Mouse (Mus musculus) layer of hippocampus, adult 18-20 months (tissue): Measurements from ENCODE around the gene Hist2h4. TPM values are rescaled to one million over a fixed set of nuclear protein-coding genes. Genes with fewer than 3 reads are reported as not detected.

Experiments
- DNase-seq, 2 experiments: peaks; one replicate each; pipeline ENCODE4 v3.0.0; 2022; ENCODE audit warnings: low spot score in 2 of 2
- total RNA-seq, 2 experiments: library from RNA; stranded (reverse); gene quantifications; 2 replicates each; pipeline ENCODE4 v1.2.3; 2021

Hist2h4 gene
- total RNA-seq, 2 experiments from 2014 or later, result 33.3 to 33.7 TPM

- peak; percentile 92 to 98 for DNase-seq
Measured at GRCm38 (mm10) chr3:96269511-96270474, 6.7 kb upstream of the Hist2h4 start, which contains the start of gene Hist2h2bb. TSS of gene Hist2h2bb (plus strand) at chr3:96269752.

DNA sequence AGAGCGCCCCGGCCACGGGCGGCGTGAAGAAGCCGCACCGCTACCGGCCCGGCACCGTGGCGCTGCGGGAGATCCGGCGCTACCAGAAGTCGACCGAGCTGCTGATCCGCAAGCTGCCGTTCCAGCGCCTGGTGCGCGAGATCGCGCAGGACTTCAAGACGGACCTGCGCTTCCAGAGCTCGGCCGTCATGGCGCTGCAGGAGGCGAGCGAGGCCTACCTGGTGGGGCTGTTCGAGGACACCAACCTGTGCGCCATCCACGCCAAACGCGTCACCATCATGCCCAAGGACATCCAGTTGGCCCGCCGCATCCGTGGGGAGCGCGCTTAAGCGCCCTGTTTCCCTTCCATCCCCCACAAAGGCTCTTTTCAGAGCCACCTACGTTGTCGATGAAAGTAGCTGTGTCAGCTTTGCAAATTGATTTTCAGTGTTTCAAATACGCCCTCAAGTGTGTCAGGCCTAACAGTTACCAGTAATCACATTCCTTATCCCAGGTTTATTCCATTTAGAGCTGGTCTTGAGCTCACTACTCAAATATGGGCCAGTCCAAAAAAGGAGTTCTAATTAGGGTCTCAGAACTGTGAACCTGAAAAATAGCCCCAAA lies 5.8 kb upstream of the Hist2h4 start:
- DNase-seq, result peak in 1 of 2 experiments; percentile 47

DNA sequence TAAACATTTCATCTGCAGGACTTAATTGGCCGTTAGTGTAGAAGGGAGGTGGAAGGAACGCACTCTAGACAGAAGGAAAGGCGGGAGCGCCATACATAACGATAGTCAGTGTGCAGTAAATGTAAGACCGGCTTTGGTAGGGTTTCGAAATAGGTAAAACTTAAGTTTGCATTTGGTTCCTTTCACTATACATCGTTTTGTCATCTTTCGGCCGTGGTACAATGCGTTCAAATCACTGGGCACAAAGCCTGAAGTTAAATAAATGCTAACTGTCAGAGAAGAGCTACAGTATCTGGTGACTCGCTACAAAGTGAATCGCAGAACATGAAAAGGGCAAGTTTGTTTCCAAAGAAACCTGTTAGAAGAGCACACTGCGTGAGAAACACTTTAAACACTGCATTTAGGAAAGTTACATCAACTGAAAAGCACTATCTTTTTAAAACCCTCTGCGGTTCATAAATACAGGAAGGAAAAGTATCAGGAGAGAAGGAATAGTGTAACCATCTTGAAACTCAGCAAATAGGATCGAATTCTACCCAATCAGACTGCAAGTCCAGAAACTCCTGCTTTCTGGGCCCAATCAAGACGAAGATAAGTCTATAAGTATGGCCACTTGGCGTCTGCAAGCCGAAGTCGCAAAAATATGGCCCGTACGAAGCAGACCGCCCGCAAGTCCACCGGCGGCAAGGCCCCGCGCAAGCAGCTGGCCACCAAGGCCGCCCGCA lies 5.1 kb upstream of the Hist2h4 start, which contains the start of gene Hist2h3b:
Gene Hist2h3b, plus strand, starts transcription at position 604 of the 725 bp plus-strand sequence.
- DNase-seq, result peak; percentile 70 to 91

DNA sequence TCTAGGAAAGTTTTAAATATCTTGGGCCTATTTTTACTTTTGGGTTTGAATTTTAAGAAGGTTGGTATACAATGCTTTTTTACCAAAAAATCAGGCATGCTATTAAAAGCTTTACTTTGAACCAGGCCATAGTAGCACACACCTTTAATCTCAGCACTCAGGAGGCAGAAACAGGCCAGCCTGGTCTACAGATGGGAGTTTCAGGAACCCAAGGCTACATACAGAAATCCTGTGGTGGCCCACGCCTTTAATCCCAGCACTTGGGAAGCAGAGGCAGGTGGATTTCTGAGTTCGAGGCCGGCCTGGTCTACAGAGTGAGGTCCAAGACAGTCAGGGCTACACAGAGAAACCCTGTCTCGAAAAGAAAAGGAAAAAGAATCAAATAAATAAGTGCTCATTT lies 4.4 kb upstream of the Hist2h4 start:
- DNase-seq, result no peak

DNA sequence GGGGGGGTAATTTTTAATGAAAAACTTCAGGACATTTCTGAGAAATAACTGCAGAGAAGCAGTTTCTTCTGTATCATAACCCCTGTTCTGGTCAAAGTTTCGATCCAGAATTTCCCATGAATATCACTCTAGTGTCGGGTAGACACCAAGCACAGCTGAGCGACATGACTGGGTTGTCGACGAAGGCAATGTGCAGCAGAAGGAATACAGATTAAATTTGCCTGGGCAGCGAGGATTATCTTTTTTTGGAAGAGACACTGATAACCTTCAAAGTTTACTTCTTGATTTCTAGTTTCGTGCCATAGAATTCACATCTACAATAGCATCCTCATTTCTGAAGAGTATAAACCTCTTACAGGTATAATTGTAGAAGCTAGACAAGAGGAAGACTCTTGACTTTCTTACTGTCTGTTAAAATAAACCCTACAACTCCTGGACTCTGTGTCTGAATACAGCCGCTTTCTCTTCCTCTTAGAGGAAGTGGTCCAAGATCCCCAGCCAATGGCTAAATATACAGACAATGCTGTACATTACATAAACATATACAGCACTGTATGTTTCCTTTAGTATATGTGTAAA lies 3.1 kb upstream of the Hist2h4 start:
- DNase-seq, result no peak

DNA sequence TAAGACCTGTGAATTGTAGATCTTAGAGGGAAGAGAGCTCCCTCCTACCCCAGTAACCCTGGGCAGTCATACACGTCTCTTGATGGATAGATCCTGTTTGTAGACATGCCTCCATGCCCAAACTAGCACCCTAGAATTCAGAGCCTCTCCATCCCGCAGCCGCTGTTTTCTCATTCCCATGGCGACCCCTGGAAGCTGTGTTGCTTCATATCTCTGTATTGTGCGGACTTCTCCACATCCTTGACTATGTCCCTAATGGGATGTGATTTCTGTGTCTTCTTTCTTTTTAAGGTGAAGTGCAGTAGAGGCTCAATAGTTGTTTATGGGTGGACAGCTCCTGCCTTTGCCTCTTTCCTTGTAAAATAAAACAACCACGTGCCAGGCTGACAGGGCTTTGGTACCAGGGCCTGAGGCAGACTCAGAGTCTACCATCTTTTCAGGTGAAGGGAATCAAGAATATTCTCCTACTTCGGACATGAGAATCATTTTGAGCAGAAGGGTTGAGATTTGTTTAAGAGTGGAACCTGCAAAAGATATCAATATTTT lies 1.4 kb upstream of the Hist2h4 start:
- no peak for DNase-seq

DNA sequence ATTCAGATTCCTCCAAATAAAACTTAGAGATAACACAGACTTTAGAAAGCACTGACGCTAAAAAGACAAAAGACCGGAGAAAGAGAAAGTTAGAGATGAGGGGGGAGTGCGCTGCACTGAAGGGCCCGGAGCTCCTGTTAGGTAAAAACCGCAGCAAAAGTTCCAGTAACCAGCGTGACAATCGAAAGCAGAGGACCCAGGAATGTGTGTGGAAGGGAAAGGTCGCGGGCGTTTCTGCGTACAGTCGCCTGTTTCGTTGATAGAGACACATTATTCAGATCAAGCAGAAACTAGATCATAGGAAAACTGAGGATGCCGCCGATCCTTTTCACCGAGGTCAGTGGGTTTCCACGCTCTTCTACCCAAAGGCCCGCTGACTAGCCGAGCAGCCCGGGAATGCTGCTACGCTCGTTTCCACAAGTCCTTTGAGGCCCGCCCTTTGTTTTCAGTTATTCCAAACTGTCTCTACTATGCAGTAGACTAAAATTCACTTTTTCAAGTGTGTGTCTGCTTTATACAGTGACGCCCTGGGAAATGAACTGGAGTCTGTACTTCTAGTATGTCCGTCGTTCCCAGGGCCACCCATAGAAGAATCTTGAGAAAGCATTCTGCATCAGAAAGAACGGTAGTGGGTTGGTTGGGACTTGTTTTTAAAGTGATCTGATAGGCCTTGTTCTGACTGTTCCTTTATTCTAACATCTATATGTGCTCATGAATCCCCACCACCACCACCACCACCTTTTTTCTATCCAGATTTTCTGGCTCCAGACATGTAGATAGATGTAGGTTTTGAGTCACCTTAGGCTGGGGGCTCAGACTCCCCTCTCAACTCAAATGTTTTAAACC lies 670 bp upstream of the Hist2h4 start:
- no peak for DNase-seq

DNA sequence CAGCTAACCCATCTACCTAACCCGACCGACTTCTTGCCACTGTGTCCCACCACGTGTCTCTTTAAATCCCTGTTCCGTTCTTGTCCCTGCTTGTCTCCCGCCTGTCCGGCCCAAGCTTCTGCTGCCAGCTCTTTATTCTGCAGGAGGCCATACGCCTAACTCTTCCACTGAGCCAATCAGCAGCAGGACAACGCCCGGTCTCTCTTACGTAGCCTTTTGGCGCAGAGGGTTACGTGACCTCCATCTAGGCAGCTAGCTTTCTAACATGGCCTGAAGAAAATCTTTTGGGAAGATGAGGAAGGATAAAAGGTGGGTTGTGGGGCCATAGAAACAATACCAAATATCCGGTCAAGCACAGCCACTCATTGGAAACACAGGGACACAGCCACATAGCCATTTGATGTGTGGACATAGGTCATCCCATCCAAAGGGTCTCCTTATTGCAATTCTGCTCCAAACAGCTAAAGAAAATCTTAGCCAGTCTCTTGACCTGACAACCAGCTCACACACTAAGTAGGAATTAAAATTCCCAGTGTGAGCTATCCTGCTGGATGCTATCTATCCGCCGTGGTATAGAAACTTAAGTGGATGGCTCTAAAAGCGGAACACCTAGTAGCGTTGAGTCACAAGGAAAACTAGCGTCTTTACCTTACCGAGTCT lies 765 bp downstream of the Hist2h4 start:
- DNase-seq, result peak; percentile 79 to 85

GRCm38 (mm10) chr3:96261623-96262022 lies 1.5 kb downstream of the Hist2h4 start:
- no peak for DNase-seq

GRCm38 (mm10) chr3:96260220-96260619 lies 2.9 kb downstream of the Hist2h4 start:
- no peak for DNase-seq

DNA sequence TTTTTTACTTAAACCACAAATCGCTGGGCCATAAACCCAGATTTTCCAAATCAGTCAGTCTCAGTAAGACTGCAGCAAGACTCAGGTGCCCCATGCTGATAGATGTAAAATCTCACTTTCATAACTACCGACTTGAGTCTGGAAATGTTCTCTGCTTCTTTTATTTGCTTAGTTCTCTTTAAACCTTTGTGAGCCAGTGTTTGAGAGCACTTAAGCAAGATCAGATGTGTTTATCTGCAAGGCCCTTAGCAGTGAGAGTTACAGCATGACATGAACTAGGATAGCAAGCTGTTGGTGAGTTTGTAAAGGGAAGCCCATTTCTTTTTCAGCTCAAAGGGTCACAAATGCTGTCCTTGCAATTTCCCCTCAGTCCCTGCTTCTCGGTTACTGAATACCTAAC lies 5.9 kb downstream of the Hist2h4 start:
- DNase-seq, result no peak

- no peak for DNase-seq
Measured at GRCm38 (mm10) chr3:96255926-96256593, 7.1 kb downstream of the Hist2h4 start.

GRCm38 (mm10) chr3:96254683-96255355 lies 8.3 kb downstream of the Hist2h4 start:
- no peak for DNase-seq

GRCm38 (mm10) chr3:96251787-96252186 lies 11.3 kb downstream of the Hist2h4 start:
- no peak for DNase-seq

DNA sequence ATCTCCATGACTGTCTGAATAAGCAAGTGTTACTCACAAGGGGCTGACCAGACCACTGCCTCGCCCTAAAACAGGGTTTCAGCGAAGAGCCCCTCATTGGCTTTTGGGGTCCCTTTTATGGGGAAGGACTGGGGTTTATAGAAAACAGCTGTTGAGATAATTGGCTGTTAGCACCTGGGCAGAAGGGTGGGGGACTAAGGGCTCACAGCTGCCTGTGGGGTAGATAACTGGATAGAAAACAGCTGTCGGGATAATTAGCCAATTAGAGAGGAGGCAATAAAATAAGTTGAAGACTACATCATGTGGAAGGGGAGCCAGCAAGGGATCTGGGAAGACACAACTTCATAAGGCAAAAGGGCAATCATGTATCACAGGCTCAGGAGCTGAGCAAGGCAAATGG lies 12.2 kb downstream of the Hist2h4 start:
- DNase-seq, result no peak

DNA sequence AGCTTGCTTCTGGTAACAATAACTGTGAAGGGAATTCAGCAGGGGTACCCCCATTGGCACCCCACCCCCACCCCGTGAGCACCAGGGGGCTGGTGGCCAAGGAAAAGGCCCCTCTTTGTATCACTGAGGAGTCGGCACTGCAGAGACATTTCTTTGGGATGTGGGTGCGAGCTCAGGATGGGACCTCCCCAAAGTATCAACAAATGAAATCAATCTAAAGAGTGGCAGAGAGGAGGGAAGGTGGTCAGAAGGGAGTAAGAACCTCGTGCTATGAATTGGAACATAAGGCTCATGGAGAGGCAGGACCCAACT lies 14.1 kb downstream of the Hist2h4 start:
- no peak for DNase-seq

DNA sequence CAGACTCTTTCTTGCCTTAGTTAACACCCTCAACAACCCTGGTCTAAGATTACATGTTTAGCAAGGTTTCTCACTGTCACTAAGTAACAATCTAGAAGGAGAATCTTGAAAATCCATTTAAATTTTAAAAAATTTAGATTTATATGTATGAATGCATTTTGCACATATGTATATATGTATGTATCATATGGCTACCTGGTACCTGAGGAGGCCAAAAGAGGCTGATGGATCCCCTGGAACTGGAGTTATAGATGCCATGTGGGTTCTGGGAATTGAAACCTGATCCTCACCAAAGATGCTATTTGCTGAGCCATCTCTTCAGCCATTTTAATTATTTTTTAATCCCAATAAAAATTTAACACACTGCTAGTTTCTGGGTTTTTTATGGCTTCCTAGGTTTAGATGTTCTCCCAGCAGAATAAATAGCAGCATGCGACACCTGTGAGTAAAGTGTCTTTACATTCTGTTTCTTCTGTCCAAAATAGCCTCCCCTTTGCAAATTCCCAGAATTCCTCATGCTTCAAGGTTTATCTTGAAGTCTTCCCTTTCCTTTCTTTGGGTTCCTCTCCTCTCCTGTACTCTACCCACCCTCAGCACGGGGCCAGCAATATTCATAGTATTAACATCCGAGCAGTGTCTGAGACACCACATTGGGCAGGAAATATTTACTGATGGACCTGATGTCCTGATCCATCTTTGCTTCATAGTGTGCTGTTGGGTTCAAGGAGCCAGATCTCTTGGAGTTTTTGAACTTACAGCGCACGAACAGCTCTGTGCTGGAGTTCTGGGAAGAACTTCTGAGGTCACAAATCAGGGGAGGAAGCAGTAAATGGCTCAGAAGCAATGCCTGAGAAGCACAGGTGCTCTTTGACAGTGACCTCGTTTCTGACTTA lies 14.7 kb downstream of the Hist2h4 start:
- DNase-seq, result no peak
